Mouse (Mus musculus): ENCODE results near the gene Zdhhc25.

DNA sequence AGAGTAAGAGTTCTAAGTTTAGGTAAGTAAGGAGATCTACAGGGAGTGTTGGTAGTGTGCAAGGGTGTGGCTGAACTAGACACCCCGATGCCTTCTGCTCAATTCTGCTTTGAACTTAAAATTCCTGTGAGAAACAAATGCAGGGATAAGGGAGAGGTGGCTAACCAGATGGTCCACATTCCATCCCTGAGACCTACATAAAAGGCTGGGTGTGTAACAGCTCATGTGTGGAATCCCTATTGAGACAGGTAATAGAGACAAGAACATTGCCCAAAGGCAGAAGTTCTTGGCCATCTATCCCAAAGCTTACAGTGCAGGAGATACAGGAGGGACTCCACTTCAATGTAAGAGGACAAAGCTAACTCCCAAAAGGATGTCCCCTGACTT lies 3.6 kb downstream of the Zdhhc25 start:
- TF ChIP-seq CTCF (IDR thresholded peaks at IDR 0.05; ENCODE audit: borderline replicate concordance, insufficient read depth, low read length): no peak
- TF ChIP-seq POLR2A (IDR thresholded peaks at IDR 0.05; ENCODE audit: low read depth, low read length): no peak

Data from embryonic fibroblast, embryonic 13.5 days (primary cell).